Mouse (Mus musculus) kidney, adult 18-20 months (tissue): ENCODE measurements around the gene Ptpn18.

Experiments used
- DNase-seq: peaks from one replicate; pipeline ENCODE4 v3.0.0; 2021

Gene Ptpn18

DNA sequence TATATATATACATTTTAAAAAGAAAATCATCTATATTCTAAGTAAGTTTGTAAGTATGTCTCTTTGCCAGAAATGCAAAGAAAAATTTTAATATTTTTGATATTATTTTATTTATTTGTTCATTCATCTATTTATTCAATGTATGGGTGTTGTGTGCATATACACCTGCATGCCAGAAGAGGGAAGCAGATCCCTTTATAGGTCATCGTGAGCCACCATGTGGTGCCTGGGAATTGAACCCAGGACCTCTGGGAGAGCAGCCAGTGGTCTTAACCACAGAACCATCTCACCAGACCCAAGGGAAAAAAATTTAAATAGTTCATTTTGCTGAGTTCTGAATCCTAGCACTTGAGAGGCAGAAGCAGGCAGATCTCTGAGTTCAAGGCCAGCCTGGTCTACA is 58.7 kb downstream of the Ptpn18 start:
- no peak for DNase-seq

DNA sequence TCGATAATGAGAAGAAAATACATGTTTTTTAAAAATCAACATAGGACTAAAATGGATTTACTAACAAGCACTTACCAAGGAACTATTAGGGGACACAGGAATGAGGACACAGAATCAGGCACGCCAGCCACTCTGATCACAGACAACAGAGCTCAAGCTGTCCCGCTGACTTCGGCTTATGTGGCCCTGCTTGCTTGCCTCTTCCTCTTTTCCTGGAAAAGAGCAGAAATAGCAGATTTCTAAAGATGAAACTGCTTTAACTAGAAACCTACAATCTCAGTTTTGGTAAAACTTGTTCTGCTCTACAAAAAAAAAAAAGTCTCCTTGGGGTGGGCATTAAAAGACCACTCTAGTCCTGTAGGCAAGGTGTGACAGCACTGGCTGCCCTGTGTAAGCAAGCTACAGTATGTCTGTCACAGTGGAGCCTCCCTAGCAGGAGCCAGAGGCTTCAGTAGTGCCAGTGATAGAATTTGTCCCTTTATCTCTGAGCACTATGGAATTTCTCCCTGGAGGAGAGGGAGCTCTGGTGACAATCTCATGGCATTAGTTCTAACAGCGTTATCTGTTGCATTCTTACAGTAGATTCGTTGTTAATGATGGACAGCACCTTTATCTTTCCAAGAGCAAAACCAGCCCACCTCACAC is 62.8 kb downstream of the Ptpn18 start:
- no peak for DNase-seq

DNA sequence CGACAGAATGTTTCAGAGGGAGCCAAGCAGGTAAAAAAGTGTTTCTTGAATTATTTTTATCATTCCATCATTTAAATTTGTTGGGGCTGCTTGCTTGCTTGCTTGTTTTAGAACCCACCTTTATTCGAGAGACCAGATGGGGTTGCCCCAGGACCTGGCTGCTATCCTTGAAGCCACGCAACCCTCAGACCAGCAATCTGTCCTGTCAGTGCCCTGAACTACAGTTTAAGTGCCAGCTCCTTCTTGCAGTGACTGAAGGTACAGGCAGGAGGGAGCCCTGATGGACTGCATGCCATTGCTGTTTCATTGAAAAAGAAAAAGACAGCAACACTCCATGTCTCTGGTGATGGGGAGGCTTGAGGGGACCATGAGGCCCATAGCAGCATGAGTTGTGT is 63.3 kb downstream of the Ptpn18 start:
- DNase-seq = no peak

DNA sequence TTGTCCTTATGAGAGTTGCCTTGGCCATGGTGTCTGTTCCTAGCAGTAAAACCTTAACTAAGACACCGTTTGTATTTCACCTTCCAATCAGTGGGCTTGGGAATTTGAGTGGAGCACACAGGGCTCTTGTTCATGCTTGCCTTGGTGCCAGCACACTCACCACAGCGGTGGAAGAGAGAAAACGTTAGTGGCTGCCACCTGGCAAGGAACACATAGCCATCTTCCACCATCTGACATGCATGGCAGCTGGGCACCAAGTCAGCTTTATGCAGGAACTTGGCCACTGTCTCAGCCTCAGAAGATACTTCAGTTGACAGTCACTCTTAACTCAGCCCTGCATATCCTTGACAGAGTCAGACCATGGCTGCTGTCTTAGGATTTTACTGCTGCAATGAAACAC is 64.1 kb downstream of the Ptpn18 start:
- no peak for DNase-seq
